8 mouse cellular contexts compared by ENCODE assay signal in the genomic region with DNA sequence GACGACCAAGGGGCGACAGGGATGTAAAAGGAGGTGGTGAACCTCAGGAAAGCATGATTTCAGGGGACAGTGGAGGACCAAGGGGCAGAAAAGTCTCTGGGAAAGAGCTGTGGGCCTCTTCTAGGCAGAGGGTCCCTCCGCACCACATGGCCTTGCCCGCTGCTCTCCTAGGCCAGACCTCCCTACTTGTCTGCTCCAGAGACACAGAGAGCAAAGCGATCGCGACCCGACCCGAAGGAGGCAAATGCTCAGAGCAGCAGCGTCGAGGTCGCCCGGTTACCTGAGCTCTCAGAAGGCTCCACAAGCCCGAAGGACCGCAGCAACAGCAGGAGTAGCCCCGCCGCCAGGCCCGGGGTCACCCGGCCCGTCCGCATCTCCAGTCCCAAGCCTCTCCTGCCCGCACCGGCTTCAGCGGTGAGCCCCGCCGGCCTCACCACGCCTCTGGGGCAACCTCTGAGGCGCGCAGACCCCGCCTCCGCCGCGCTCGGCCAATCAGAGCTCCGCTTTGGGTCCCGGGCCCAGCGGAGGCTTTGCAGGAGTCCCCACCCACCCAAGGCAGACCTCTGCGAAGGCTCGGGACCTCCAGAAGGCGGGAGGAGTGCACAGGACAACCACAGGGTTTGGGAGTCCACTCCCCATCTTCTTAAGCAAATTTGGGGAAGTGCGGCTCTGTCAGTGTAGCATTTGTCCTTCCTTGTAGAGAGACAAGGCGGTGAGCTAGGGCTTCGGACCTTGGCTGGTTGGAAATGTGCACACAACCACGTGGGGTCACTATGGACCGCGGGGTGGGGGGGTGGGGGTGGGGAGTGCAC. TPM values are rescaled to one million over a fixed set of nuclear protein-coding genes. Genes with fewer than 3 reads are reported as not detected.
DNase-seq lines count a peak whose midpoint lies in the region; ATAC-seq and TF ChIP-seq lines count a peak whose summit lies in the region.

TSS of gene Ly75 (minus strand) at position 446 of the 812 bp plus-strand sequence.

- H3K4me1 ChIP-seq in erythroblast, embryonic 14.5 days (ENCODE audit: control insufficient read depth), result peaks cover 9% of the 10 kb centered on the region
- H3K4me1 ChIP-seq in heart, embryonic 14.5 days (ENCODE audit: control insufficient read depth in 2 of 2, insufficient read depth in 2 of 2, low read length in 2 of 2), result peaks cover 3 to 8% of the 10 kb centered on the region in 2 experiments; a peak in 3 of 4 replicates
- peaks cover 13% of the 10 kb centered on the region for H3K4me1 ChIP-seq in liver, embryonic 15.5 days (replicated peaks)
- H3K4me1 ChIP-seq in neural tube, embryonic 12.5 days, result peaks cover 8% of the 10 kb centered on the region; the same call in 1 of the 2 replicates

- H3K9ac ChIP-seq in heart, embryonic 14.5 days (ENCODE audit: low read length), result peak within 1 kb of the TSS; percentile 73
- peak within 1 kb of the TSS; percentile 40; the same call in 1 of the 2 replicates for H3K9ac ChIP-seq in liver, embryonic 15.5 days
- peak within 1 kb of the TSS; percentile 62 for H3K9ac ChIP-seq in neural tube, embryonic 12.5 days

- no peak within 1 kb of the TSS for H3K27ac ChIP-seq in heart, embryonic 14.5 days (replicated peaks in 1 of 2; ENCODE audit: control insufficient read depth in 1 of 2, insufficient read depth in 1 of 2, low read depth in 2 of 2, low read length in 2 of 2)
- H3K27ac ChIP-seq in liver, embryonic 15.5 days (replicated peaks), result 0 out of 2 replicates have a peak within 1 kb of the TSS, but pooled peaks have one; percentile 33
- H3K27ac ChIP-seq in neural tube, embryonic 12.5 days, result no peak within 1 kb of the TSS

- H3K4me2 ChIP-seq in heart, embryonic 14.5 days (ENCODE audit: low read length), result peak within 1 kb of the TSS; percentile 93
- peak within 1 kb of the TSS; percentile 75 for H3K4me2 ChIP-seq in liver, embryonic 15.5 days
- peak within 1 kb of the TSS; percentile 91 for H3K4me2 ChIP-seq in neural tube, embryonic 12.5 days (replicated peaks)

- peak; percentile 93 for DNase-seq in CD4-positive, CD25-positive, alpha-beta regulatory T cell, adult 2 months (ENCODE audit: low read depth, low spot score)
- DNase-seq in brain, embryonic 14.5 days (ENCODE audit: low read depth), result peak; percentile 89
- DNase-seq in kidney, postnatal 10 days, result peak; percentile 90
- peak; percentile 4 for DNase-seq in telencephalon, adult 2 months (ENCODE audit: low read depth, low spot score)

- H3K27me3 ChIP-seq in erythroblast, embryonic 14.5 days (ENCODE audit: control insufficient read depth), result peaks cover 34% of the 10 kb centered on the region
- H3K27me3 ChIP-seq in heart, embryonic 14.5 days (ENCODE audit: control insufficient read depth, insufficient read depth, low read length), result no peaks in the 10 kb centered on the region; the same call in 1 of the 2 replicates
- peaks cover 25% of the 10 kb centered on the region for H3K27me3 ChIP-seq in liver, embryonic 15.5 days
- peaks cover 18% of the 10 kb centered on the region for H3K27me3 ChIP-seq in neural tube, embryonic 12.5 days (replicated peaks)

- peak within 1 kb of the TSS; percentile 50 for H3K4me3 ChIP-seq in erythroblast, embryonic 14.5 days (replicated peaks)
- peak within 1 kb of the TSS; percentile 54 to 58 for H3K4me3 ChIP-seq in heart, embryonic 14.5 days (ENCODE audit: control insufficient read depth in 1 of 2, insufficient read depth in 1 of 2, low read depth in 1 of 2, low read length in 2 of 2)
- H3K4me3 ChIP-seq in liver, embryonic 15.5 days (replicated peaks), result peak within 1 kb of the TSS; percentile 58
- H3K4me3 ChIP-seq in neural tube, embryonic 12.5 days, result peak within 1 kb of the TSS; percentile 54

- H3K9me3 ChIP-seq in erythroblast, embryonic 14.5 days (ENCODE audit: control insufficient read depth, low read length), result no peaks in the 10 kb centered on the region
- no peaks in the 10 kb centered on the region for H3K9me3 ChIP-seq in heart, embryonic 14.5 days (ENCODE audit: control insufficient read depth, low read length)
- H3K9me3 ChIP-seq in liver, embryonic 15.5 days (replicated peaks), result no peaks in the 10 kb centered on the region
- H3K9me3 ChIP-seq in neural tube, embryonic 12.5 days, result no peaks in the 10 kb centered on the region

- no peak for TF ChIP-seq CTCF in brain, embryonic 14.5 days (IDR thresholded peaks at IDR 0.05; ENCODE audit: borderline replicate concordance, extremely low read depth, insufficient read depth, insufficient read length)

- no peak for TF ChIP-seq POLR2A in brain, embryonic 14.5 days (IDR thresholded peaks at IDR 0.05; ENCODE audit: borderline replicate concordance, extremely low read depth, insufficient read depth, insufficient read length, poor library complexity, severe bottlenecking)

- ATAC-seq in heart, embryonic 14.5 days (ENCODE audit: insufficient number of reproducible peaks, insufficient read depth, low FRiP score, low read depth), result peak; percentile 96
- ATAC-seq in liver, embryonic 15.5 days (ENCODE audit: insufficient read depth), result peak; percentile 88
- peak; percentile 99 for ATAC-seq in neural tube, embryonic 12.5 days (ENCODE audit: low FRiP score, low read depth)

- 1% methylated on average over 46 of the region's 46 CpGs for whole genome bisulfite sequencing in heart, embryonic 14.5 days
- 2% methylated on average over 46 of the region's 46 CpGs for WGBS in liver, embryonic 15.5 days (ENCODE audit: insufficient replicate concordance)
- 1% methylated on average over 46 of the region's 46 CpGs for WGBS in neural tube, embryonic 12.5 days

- H3K36me3 ChIP-seq in erythroblast, embryonic 14.5 days (ENCODE audit: control insufficient read depth), result no peaks in the 10 kb centered on the region
- no peaks in the 10 kb centered on the region for H3K36me3 ChIP-seq in heart, embryonic 14.5 days (ENCODE audit: control insufficient read depth, insufficient read depth, low read length)
- no peaks in the 10 kb centered on the region for H3K36me3 ChIP-seq in liver, embryonic 15.5 days (replicated peaks)
- no peaks in the 10 kb centered on the region for H3K36me3 ChIP-seq in neural tube, embryonic 12.5 days

RNA-seq across cellular contexts. Expression of gene Ly75, which starts in this region (rescaled TPM):
- polyA plus RNA-seq in brain, embryonic 14.5 days (2012; rRNA removed), result 0.57 and 0.86 TPM in 2 replicates
- polyA plus RNA-seq in erythroblast, embryonic 14.5 days (2012), result not detected in 2 replicates
- polyA plus RNA-seq in heart, embryonic 14.5 days (2014; fragmentation: Nextera tagmentation; extraction: Ambion mirVana), result 1.6 and 1.8 TPM in 2 replicates
- 2.7 and 2.8 TPM in 2 replicates for polyA plus RNA-seq in liver, embryonic 15.5 days (2015; fragmentation: Nextera tagmentation; extraction: Ambion mirVana)
- polyA plus RNA-seq in neural tube, embryonic 12.5 days (2016; fragmentation: Nextera tagmentation; extraction: Ambion mirVana), result 1.5 and 1.6 TPM in 2 replicates

Comparison
In these comparisons a context has a peak if more than half of its experiments do, and no peak if none do; other contexts are left out.
1. Peak in DNase-seq in brain, embryonic 14.5 days; RNA of the gene not detected or under 1 TPM.
2. DNase-seq: peak in every context shown above with its lines; median percentile 93 in CD4-positive, CD25-positive, alpha-beta regulatory T cell, adult 2 months; 90 in kidney, postnatal 10 days; 89 in brain, embryonic 14.5 days; 4 in telencephalon, adult 2 months.